Comparison of ENCODE assay signal across 16 mouse cellular contexts in the genomic region with DNA sequence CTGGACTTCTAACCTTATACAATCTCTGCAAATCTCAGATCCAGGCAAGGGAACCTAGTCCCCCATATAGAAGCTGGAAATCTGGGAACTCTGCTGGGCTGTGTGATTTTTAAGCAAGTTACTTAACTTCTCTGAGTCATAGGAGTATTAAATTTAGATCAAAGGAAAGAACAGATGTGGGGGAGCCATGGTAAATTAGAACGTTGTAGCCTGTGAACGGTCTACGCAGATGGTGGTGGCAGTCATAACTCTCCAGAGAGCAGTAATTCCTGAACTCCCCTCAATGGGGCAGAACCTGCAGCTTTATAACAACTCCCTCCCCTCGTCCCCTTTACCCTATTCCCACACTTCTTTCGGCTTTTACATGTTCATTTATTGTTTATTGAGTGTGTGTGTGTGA. TPM values are rescaled to one million over a fixed set of nuclear protein-coding genes. Genes with fewer than 3 reads are reported as not detected.
DNase-seq lines count a peak whose midpoint lies in the region; ATAC-seq lines count a peak whose summit lies in the region.
"Had no signal": no experiment of that assay in that cellular context is flagged by ENCODE, and none has a peak within 500 bp of the region (broad histone marks: within the 10 kb centered on the region; RNA-seq: fewer than 3 reads in every experiment).

No protein-coding gene starts in this region.

- H3K4me1 ChIP-seq in kidney, embryonic 14.5 days (ENCODE audit: control insufficient read depth, insufficient read depth, low read length), result peaks cover 10% of the 10 kb centered on the region; the same call in 1 of the 2 replicates
- H3K4me1 ChIP-seq in neural tube, embryonic 11.5 days (ENCODE audit: control insufficient read depth, insufficient read depth, low read length), result no peaks in the 10 kb centered on the region

- H3K36me3 ChIP-seq in kidney, embryonic 14.5 days (ENCODE audit: control insufficient read depth, insufficient read depth, low read length), result no peaks in the 10 kb centered on the region
- H3K36me3 ChIP-seq in neural tube, embryonic 11.5 days (ENCODE audit: control insufficient read depth, insufficient read depth, low read length), result no peaks in the 10 kb centered on the region
- H3K36me3 ChIP-seq: liver, embryonic 15.5 days had no signal

- no peaks in the 10 kb centered on the region for H3K27me3 ChIP-seq in kidney, embryonic 14.5 days (ENCODE audit: control insufficient read depth, insufficient read depth, low read length)
- no peaks in the 10 kb centered on the region for H3K27me3 ChIP-seq in neural tube, embryonic 11.5 days (ENCODE audit: control insufficient read depth, insufficient read depth, low read length)
- H3K27me3 ChIP-seq: liver, embryonic 15.5 days had no signal

- H3K27ac ChIP-seq in kidney, embryonic 14.5 days (ENCODE audit: low read depth, low read length), result no peak overlapping the region
- no peak overlapping the region for H3K27ac ChIP-seq in neural tube, embryonic 11.5 days (ENCODE audit: low read depth, low read length)
- H3K27ac ChIP-seq: liver, embryonic 15.5 days had no signal

- 17% methylated on average over 5 of the region's 5 CpGs for WGBS in kidney, embryonic 14.5 days
- 25% methylated on average over 5 of the region's 5 CpGs for WGBS in neural tube, embryonic 11.5 days

- peak; percentile 25; the same call in 1 of the 2 replicates for ATAC-seq in kidney, embryonic 14.5 days (ENCODE audit: low FRiP score, low TSS enrichment)
- ATAC-seq in neural tube, embryonic 11.5 days (ENCODE audit: insufficient read depth, low FRiP score, low TSS enrichment), result peak; percentile 35; the same call in 1 of the 2 replicates
- ATAC-seq in activated CD4-positive, CD25-positive, alpha-beta regulatory T cell, adult 4 months, result no peak

- no peak overlapping the region for H3K4me3 ChIP-seq in kidney, embryonic 14.5 days (ENCODE audit: low read length)
- no peak overlapping the region for H3K4me3 ChIP-seq in neural tube, embryonic 11.5 days (ENCODE audit: low read depth, low read length)
- H3K4me3 ChIP-seq: erythroblast, embryonic 14.5 days; liver, embryonic 15.5 days had no signal

- DNase-seq in kidney, adult 11 months, result no peak
- DNase-seq in neural tube, embryonic 11.5 days (ENCODE audit: low spot score), result no peak
- no peak for DNase-seq in neural tube, embryonic 10.5 days (ENCODE audit: extremely low spot score, low spot score)
- DNase-seq in forelimb bud, embryonic 11.5 days (ENCODE audit: low read depth, low spot score), result peak; percentile 43
- DNase-seq in mesoderm, embryonic 11.5 days (ENCODE audit: low read depth, low spot score), result peak; percentile 45
- DNase-seq in cerebellum, adult 11-12 months, result no peak
- DNase-seq: cerebellum, adult 18-20 months; heart, postnatal 10 days; kidney, postnatal 10 days; lung, postnatal 14 days; thymus, postnatal 25 days had no signal

- H3K9ac ChIP-seq in kidney, embryonic 14.5 days (ENCODE audit: low read depth, low read length), result no peak overlapping the region
- H3K9ac ChIP-seq in neural tube, embryonic 11.5 days (ENCODE audit: low read length), result no peak overlapping the region
- H3K9ac ChIP-seq: liver, embryonic 15.5 days had no signal

- H3K9me3 ChIP-seq in kidney, embryonic 14.5 days (ENCODE audit: control insufficient read depth, low read length), result no peaks in the 10 kb centered on the region
- H3K9me3 ChIP-seq in neural tube, embryonic 11.5 days (ENCODE audit: control insufficient read depth, low read length), result no peaks in the 10 kb centered on the region
- H3K9me3 ChIP-seq: liver, embryonic 15.5 days had no signal

- no peak overlapping the region for H3K4me2 ChIP-seq in kidney, embryonic 14.5 days (replicated peaks; ENCODE audit: low read depth, low read length)
- H3K4me2 ChIP-seq in neural tube, embryonic 11.5 days (ENCODE audit: low read depth), result no peak overlapping the region
- H3K4me2 ChIP-seq: liver, embryonic 15.5 days; midbrain, embryonic 11.5 days had no signal

RNA-seq across cellular contexts. Expression of a gene that starts 48.6 kb away (rescaled TPM):
- 30.1 and 33.8 TPM in 2 replicates for polyA plus RNA-seq in kidney, embryonic 14.5 days (2014; fragmentation: Nextera tagmentation; extraction: Ambion mirVana)
- 22.0 and 22.6 TPM in 2 replicates for polyA plus RNA-seq in neural tube, embryonic 11.5 days (2014; fragmentation: Nextera tagmentation; extraction: Ambion mirVana)
- 10 to 100 TPM; 11.9 to 14.2 TPM for polyA plus RNA-seq in activated CD4-positive, CD25-positive, alpha-beta regulatory T cell, adult 4 months (2017; shearing (Covaris generic))

Comparison
In these comparisons a context has a peak if more than half of its experiments do, and no peak if none do; other contexts are left out.
1. DNase-seq: peak in forelimb bud, embryonic 11.5 days (single experiment) and mesoderm, embryonic 11.5 days (single experiment); none in kidney, adult 11 months (single experiment), neural tube, embryonic 11.5 days (single experiment), neural tube, embryonic 10.5 days (single experiment) and cerebellum, adult 11-12 months (single experiment).